Mouse (Mus musculus): ENCODE measurements at regions not wholly inside any gene's neighbourhood (a gene's known extent, or its start where the extent isn't known, plus 50 kb on each side); places are given as distances from the start of the nearest gene placed in this dataset.
A peak's percentile ranks its signal among the peaks of the same experiment; 100 is the strongest.
"Not testable (repeated sequence)": the region's sequence is repeated elsewhere in the genome, so short reads cannot be mapped to it uniquely, and the experiment has no call there.

- TF ChIP-seq POLR2A (IDR thresholded peaks at IDR 0.05; ENCODE audit: low read depth, low read length) (no peak), CTCF (IDR thresholded peaks at IDR 0.05; ENCODE audit: extremely low read depth, insufficient read length, insufficient replicate concordance, low read depth, low read length) (no peak)
- 17% methylated on average over 22 of the region's 22 CpGs for WGBS
- Histone ChIP-seq H3K4me1 (ENCODE audit: control insufficient read depth, insufficient read depth, insufficient read length, low read length) (peaks cover 20% of the 10 kb centered on the region), H3K27me3 (ENCODE audit: control insufficient read depth, insufficient read depth, low read length) (no peaks in the 10 kb centered on the region), H3K27ac (ENCODE audit: insufficient read depth, low read depth, low read length) (no peak overlapping the region), H3K36me3 (ENCODE audit: control insufficient read depth, insufficient read depth, low read length) (no peaks in the 10 kb centered on the region), H3K4me3 (ENCODE audit: low read depth, low read length) (peak overlapping the region; percentile 62)
These were observed 70.8 kb downstream of the Adra2a start for GRCm38 (mm10) chr19:54114588-54115317.

GRCm38 (mm10) chr19:54115335-54115734 lies 71.4 kb downstream of the Adra2a start:
- 19% methylated on average over 4 of the region's 4 CpGs for WGBS
- no peaks in the 10 kb centered on the region for H3K27me3 ChIP-seq (ENCODE audit: control insufficient read depth, insufficient read depth, low read length)
- H3K4me1 ChIP-seq (ENCODE audit: control insufficient read depth, insufficient read depth, insufficient read length, low read length) = peaks cover 20% of the 10 kb centered on the region
- TF ChIP-seq POLR2A (IDR thresholded peaks at IDR 0.05; ENCODE audit: low read depth, low read length) (no peak), CTCF (IDR thresholded peaks at IDR 0.05; ENCODE audit: extremely low read depth, insufficient read length, insufficient replicate concordance, low read depth, low read length) (no peak)
- H3K27ac ChIP-seq (ENCODE audit: insufficient read depth, low read depth, low read length) = no peak overlapping the region
- H3K4me3 ChIP-seq (ENCODE audit: low read depth, low read length) = peak overlapping the region; percentile 62
- H3K36me3 ChIP-seq (ENCODE audit: control insufficient read depth, insufficient read depth, low read length) = no peaks in the 10 kb centered on the region

- no peaks in the 10 kb centered on the region for H3K27me3 ChIP-seq (ENCODE audit: control insufficient read depth, insufficient read depth, low read length)
- TF ChIP-seq POLR2A (IDR thresholded peaks at IDR 0.05; ENCODE audit: low read depth, low read length) (no peak), CTCF (IDR thresholded peaks at IDR 0.05; ENCODE audit: extremely low read depth, insufficient read length, insufficient replicate concordance, low read depth, low read length) (no peak)
- no peak overlapping the region for H3K27ac ChIP-seq (ENCODE audit: insufficient read depth, low read depth, low read length)
- WGBS = 22% methylated on average over 4 of the region's 4 CpGs
- no peak overlapping the region for H3K4me3 ChIP-seq (ENCODE audit: low read depth, low read length)
- H3K36me3 ChIP-seq (ENCODE audit: control insufficient read depth, insufficient read depth, low read length) = no peaks in the 10 kb centered on the region
- H3K4me1 ChIP-seq (ENCODE audit: control insufficient read depth, insufficient read depth, insufficient read length, low read length) = peaks cover 20% of the 10 kb centered on the region
These were observed 72.9 kb downstream of the Adra2a start for GRCm38 (mm10) chr19:54116829-54117228.

- Histone ChIP-seq H3K27me3 (ENCODE audit: control insufficient read depth, insufficient read depth, low read length) (no peaks in the 10 kb centered on the region), H3K4me1 (ENCODE audit: control insufficient read depth, insufficient read depth, insufficient read length, low read length) (peaks cover 20% of the 10 kb centered on the region), H3K27ac (ENCODE audit: insufficient read depth, low read depth, low read length) (no peak overlapping the region), H3K4me3 (ENCODE audit: low read depth, low read length) (no peak overlapping the region), H3K36me3 (ENCODE audit: control insufficient read depth, insufficient read depth, low read length) (no peaks in the 10 kb centered on the region)
- TF ChIP-seq CTCF (IDR thresholded peaks at IDR 0.05; ENCODE audit: extremely low read depth, insufficient read length, insufficient replicate concordance, low read depth, low read length) (no peak), POLR2A (IDR thresholded peaks at IDR 0.05; ENCODE audit: low read depth, low read length) (no peak)
- 79% methylated on average over 11 of the region's 11 CpGs for WGBS
These were observed 73.7 kb downstream of the Adra2a start for GRCm38 (mm10) chr19:54117676-54118075.

GRCm38 (mm10) chr19:54123586-54123985 lies 79.6 kb downstream of the Adra2a start:
- Histone ChIP-seq H3K4me3 (ENCODE audit: low read depth, low read length) (no peak overlapping the region), H3K27ac (ENCODE audit: insufficient read depth, low read depth, low read length) (no peak overlapping the region), H3K27me3 (ENCODE audit: control insufficient read depth, insufficient read depth, low read length) (no peaks in the 10 kb centered on the region), H3K4me1 (ENCODE audit: control insufficient read depth, insufficient read depth, insufficient read length, low read length) (no peaks in the 10 kb centered on the region), H3K36me3 (ENCODE audit: control insufficient read depth, insufficient read depth, low read length) (no peaks in the 10 kb centered on the region)
- TF ChIP-seq CTCF (IDR thresholded peaks at IDR 0.05; ENCODE audit: extremely low read depth, insufficient read length, insufficient replicate concordance, low read depth, low read length) (no peak), POLR2A (IDR thresholded peaks at IDR 0.05; ENCODE audit: low read depth, low read length) (no peak)
- 77% methylated on average over 9 of the region's 9 CpGs for WGBS

GRCm38 (mm10) chr19:54151766-54152165 lies 107.8 kb downstream of the Adra2a start:
- H3K4me1 ChIP-seq (ENCODE audit: control insufficient read depth, insufficient read depth, insufficient read length, low read length) = peaks cover 22% of the 10 kb centered on the region
- not testable (repeated sequence) for H3K27ac ChIP-seq (ENCODE audit: insufficient read depth, low read depth, low read length); H3K36me3 ChIP-seq (ENCODE audit: control insufficient read depth, insufficient read depth, low read length); H3K27me3 ChIP-seq (ENCODE audit: control insufficient read depth, insufficient read depth, low read length); H3K4me3 ChIP-seq (ENCODE audit: low read depth, low read length)
- 54% methylated on average over 1 of the region's 1 CpGs for WGBS

GRCm38 (mm10) chr19:54154400-54154799 lies 110.4 kb downstream of the Adra2a start:
- no peaks in the 10 kb centered on the region for H3K36me3 ChIP-seq (ENCODE audit: control insufficient read depth, insufficient read depth, low read length)
- H3K27me3 ChIP-seq (ENCODE audit: control insufficient read depth, insufficient read depth, low read length) = no peaks in the 10 kb centered on the region
- WGBS = 20% methylated on average over 4 of the region's 4 CpGs
- H3K4me3 ChIP-seq (ENCODE audit: low read depth, low read length) = no peak overlapping the region
- no peak overlapping the region for H3K27ac ChIP-seq (ENCODE audit: insufficient read depth, low read depth, low read length)
- peaks cover 22% of the 10 kb centered on the region for H3K4me1 ChIP-seq (ENCODE audit: control insufficient read depth, insufficient read depth, insufficient read length, low read length)
- TF ChIP-seq POLR2A (IDR thresholded peaks at IDR 0.05; ENCODE audit: low read depth, low read length) = no peak
- TF ChIP-seq CTCF (IDR thresholded peaks at IDR 0.05; ENCODE audit: extremely low read depth, insufficient read length, insufficient replicate concordance, low read depth, low read length) = no peak
